Mouse (Mus musculus) MEL (cell line): Measurements from ENCODE around the gene Cyp2d10.

Source experiments
- BHLHE40 ChIP-seq: IDR thresholded peaks from 2 replicates; pipeline ENCODE4 v1.6.1; 2012; ENCODE audit warnings: low read depth, mild to moderate bottlenecking, inconsistent platforms, low read length, improper control_type of control experiment, borderline replicate concordance
- CTCF ChIP-seq, 3 experiments: IDR thresholded peaks in 2 of 3; conservative IDR thresholded peaks in 1 of 3; 2 replicates each; pipeline ENCODE4 v1.5.1; 2011 to 2012; ENCODE audit warnings: low read length in 3 of 3, low read depth in 2 of 3, mild to moderate bottlenecking in 2 of 3, improper control_type of control experiment in 1 of 3, inconsistent platforms in 1 of 3, mixed read lengths in 1 of 3, moderate library complexity in 1 of 3; ENCODE audit not compliant: control insufficient read depth in 1 of 3, insufficient read depth in 1 of 3, poor library complexity in 1 of 3, severe bottlenecking in 1 of 3
- EP300 ChIP-seq, 2 experiments: IDR thresholded peaks; 2 replicates each; pipeline ENCODE4 v1.6.1; 2011; ENCODE audit warnings: improper control_type of control experiment in 2 of 2, low read length in 2 of 2, low read depth in 1 of 2, mild to moderate bottlenecking in 1 of 2
- MAFK ChIP-seq: IDR thresholded peaks from 2 replicates; pipeline ENCODE4 v1.6.1; 2011; ENCODE audit warnings: low read depth, mild to moderate bottlenecking, low read length, improper control_type of control experiment, borderline replicate concordance
- MAX ChIP-seq: IDR thresholded peaks from 2 replicates; pipeline ENCODE4 v1.6.1; 2011; ENCODE audit warnings: low read length, improper control_type of control experiment
- NELFE ChIP-seq: IDR thresholded peaks from 2 replicates; pipeline ENCODE4 v1.6.1; 2011; ENCODE audit warnings: low read depth, low read length, improper control_type of control experiment
- POLR2A ChIP-seq, 2 experiments: IDR thresholded peaks; 2 replicates each; pipeline ENCODE4 v1.6.1; 2011 to 2012; ENCODE audit warnings: low read length in 2 of 2, mild to moderate bottlenecking in 2 of 2, control low read depth in 1 of 2, improper control_type of control experiment in 1 of 2, low read depth in 1 of 2, moderate library complexity in 1 of 2; ENCODE audit not compliant: control insufficient read depth in 1 of 2, insufficient read depth in 1 of 2, poor library complexity in 1 of 2
- POLR2AphosphoS2 ChIP-seq: IDR thresholded peaks from 2 replicates; pipeline ENCODE4 v1.6.1; 2011; ENCODE audit warnings: low read length, improper control_type of control experiment
- SIN3A ChIP-seq: IDR thresholded peaks from 2 replicates; pipeline ENCODE4 v1.6.1; 2012; ENCODE audit warnings: low read length, improper control_type of control experiment, inconsistent platforms
- SMC3 ChIP-seq: IDR thresholded peaks from 2 replicates; pipeline ENCODE4 v1.6.1; 2011; ENCODE audit warnings: low read depth, low read length, improper control_type of control experiment
- UBTF ChIP-seq: IDR thresholded peaks from 2 replicates; pipeline ENCODE4 v1.6.1; 2012; ENCODE audit warnings: low read depth, mild to moderate bottlenecking, inconsistent platforms, low read length, improper control_type of control experiment, moderate library complexity, borderline replicate concordance; ENCODE audit not compliant: insufficient read depth
- ZKSCAN1 ChIP-seq: IDR thresholded peaks from 2 replicates; pipeline ENCODE4 v1.6.1; 2012; ENCODE audit warnings: low read depth, mild to moderate bottlenecking, inconsistent platforms, low read length, improper control_type of control experiment, moderate library complexity
- ZMIZ1 ChIP-seq: IDR thresholded peaks from 2 replicates; pipeline ENCODE4 v1.6.1; 2012; ENCODE audit warnings: low read depth, mild to moderate bottlenecking, inconsistent platforms, low read length, improper control_type of control experiment, moderate library complexity
- ZNF384 ChIP-seq: IDR thresholded peaks from 2 replicates; pipeline ENCODE4 v1.6.1; 2012; ENCODE audit warnings: low read depth, mild to moderate bottlenecking, inconsistent platforms, low read length, improper control_type of control experiment

DNA sequence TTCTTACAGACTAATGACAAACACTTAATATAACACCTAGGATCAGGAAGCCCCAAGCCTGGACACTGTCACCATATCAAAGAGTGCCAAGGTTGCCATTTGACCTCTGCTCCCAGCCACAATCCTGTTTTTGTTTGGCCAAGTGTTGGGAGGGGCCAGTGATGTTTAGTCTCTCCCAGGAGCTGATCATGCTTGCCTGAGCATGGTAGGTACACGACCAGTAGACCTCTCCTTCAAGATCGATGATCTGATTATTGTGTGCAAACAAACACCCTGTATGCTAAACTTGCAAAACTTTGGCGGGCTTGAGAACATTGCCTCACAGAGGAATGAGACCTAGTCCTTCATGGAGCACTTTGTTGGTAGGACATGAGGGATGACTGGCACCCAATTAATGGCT is 16.5 kb upstream of the Cyp2d10 start:
- TF ChIP-seq MAFK, result no peak
- no peak for TF ChIP-seq POLR2A (IDR thresholded peaks at IDR 0.05; ENCODE audit: control insufficient read depth in 1 of 2, insufficient read depth in 1 of 2, low read depth in 1 of 2, low read length in 2 of 2, poor library complexity in 1 of 2)
- TF ChIP-seq NELFE, result no peak
- no peak for TF ChIP-seq UBTF
- TF ChIP-seq MAX, result no peak
- no peak for TF ChIP-seq SMC3
- TF ChIP-seq ZKSCAN1, result no peak
- no peak for TF ChIP-seq BHLHE40
- TF ChIP-seq SIN3A, result no peak
- TF ChIP-seq ZMIZ1, result no peak
- TF ChIP-seq POLR2AphosphoS2, result no peak
- TF ChIP-seq EP300 (IDR thresholded peaks at IDR 0.05; ENCODE audit: low read depth in 1 of 2, low read length in 2 of 2), result no peak
- TF ChIP-seq CTCF (IDR thresholded peaks at IDR 0.05 in 2 of 3, conservative IDR thresholded peaks at IDR 0.05 in 1 of 3; ENCODE audit: control insufficient read depth in 1 of 3, insufficient read depth in 1 of 3, low read depth in 2 of 3, low read length in 3 of 3, poor library complexity in 1 of 3, severe bottlenecking in 1 of 3), result no peak
- TF ChIP-seq ZNF384, result no peak
